Mouse (Mus musculus) right cerebral cortex, adult 18-20 months (tissue): ENCODE results near the gene Pik3c2g.

ENCODE experiments used
- DNase-seq: peaks from one replicate; pipeline ENCODE4 v3.0.0; 2022; ENCODE audit warnings: mixed read lengths

Gene Pik3c2g

DNA sequence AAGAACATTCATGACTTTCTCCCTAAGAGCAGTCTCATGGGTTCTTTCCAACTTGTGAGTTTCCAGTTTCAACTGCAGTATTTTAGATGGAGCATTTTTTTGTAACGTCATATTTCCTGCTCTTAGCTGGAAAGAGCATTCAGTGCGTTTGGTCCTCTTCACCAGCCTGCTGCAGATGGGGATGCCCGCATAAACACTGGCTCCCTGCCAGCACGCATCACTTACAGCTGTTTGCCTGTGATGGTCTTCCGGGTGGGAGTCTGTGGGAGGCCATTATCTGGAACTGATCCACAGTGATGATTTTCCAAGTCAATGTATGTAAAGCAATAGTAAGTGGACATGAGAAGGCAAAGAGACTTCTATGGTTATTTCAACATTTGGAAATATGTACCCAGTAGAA lies 151.3 kb downstream of the Pik3c2g start:
- DNase-seq: no peak

DNA sequence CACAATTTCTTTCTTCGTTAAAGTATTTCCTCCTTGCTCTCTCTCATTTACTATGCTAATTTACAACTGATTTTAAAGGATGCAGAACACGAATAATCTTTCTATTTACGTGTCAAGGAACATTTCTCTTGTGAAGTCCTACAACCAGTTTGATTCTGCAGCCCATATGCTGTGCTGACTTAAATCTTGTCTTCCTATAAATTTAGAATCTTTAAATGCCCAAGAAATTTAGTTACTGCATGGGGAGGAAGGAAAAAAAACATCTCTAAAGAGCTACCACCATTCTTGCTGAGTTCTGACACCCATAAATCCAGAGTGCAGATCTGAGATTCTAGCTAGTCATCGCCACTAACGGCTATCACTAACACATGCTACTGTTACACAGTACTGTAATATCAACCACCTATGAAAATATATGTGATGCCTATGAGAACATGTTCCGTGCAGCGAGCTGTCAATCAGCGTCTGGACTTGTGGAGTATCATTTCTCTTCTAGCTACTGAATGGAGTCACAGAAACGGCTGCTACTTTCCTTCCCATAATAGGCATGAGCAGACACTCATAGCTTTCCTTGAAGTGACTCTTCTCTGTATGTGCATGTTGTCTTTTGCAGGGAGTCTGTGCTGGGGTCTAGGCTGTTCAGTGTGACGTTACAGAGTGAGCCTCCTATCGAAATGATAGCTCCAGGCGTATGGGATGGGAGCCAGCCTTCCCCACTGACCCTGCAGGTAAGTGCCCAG lies 155.8 kb downstream of the Pik3c2g start:
- no peak for DNase-seq

DNA sequence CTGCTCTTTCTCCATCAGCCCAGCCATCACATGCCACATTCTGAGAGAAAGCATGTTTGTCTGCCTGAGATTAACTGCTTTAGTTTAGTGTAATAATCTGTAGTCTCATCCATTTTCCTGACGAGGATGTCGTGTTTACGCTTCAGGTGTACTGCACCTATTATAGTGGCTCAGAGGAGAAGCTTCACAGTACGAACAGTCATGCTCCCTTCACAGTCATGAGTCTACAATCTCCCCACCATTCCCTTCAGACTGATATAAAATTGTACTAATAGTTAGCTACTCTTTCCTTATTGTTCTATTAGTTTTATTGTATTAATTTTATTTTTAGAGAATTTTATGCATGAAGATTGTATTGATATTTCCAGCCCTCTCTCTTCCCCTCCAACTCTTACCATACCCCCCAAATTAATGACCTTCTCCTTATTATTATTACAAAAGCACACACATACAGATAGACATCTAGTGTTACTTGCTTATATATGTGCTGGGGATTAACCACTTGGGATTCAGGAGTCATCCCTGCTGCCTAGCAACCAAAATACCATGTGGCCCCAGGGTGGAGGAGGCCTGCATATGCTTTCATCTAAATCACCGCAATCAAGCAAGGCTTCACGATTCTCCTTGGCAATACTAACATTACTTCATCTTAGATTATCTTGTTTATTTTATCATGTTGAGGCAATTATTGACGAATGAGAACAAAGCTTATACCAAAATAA lies 159.9 kb downstream of the Pik3c2g start:
- DNase-seq: no peak

DNA sequence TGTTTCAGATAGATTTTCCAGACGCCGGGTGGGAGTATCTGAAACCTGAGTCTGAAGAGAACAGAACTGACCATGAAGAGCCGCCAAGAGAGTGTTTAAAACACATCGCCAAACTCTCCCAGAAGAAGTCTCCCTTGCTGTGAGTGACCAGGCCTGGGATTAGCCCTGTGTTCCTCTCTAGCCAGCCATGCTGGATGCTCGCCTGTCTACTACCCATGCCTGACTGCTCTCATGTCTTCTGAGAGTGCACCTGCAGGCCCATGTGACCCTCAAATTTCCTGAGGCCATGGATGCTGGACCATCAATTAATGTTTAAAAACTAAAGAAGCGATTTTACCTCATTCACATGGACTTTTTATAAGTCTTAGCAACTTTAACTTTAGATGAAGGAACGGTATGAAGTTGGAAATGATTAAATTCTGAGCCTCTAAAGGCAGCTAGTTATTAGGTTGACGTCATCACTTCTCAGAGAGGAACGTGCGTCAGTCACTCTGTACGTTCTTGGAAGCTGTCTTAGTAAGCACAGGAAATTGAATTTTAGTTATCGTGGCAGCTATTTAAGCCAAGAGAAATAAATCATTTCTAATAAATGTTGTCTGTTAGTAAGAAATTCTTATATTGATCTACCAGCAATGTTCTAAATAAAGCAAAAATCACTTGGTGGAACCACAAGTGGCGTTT lies 161.2 kb downstream of the Pik3c2g start:
- DNase-seq: no peak

DNA sequence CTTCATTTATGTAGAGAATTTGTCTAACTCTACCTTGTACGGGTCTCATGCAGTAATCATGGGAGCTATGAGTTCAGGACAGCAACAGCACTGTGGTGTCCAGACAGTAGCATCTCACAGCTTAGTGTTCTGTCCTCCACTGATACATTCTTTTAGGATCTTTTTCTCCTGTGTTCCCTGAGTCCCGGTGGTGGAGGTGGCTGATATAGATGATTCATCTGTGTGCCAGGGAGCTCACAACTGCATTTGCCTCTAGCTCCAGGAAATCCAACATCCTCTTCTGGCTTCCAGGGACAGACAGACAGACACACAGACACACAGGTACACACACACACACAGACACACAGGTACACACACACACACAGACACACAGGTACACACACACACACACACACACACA lies 163.6 kb downstream of the Pik3c2g start:
- DNase-seq: peak; percentile 46

GRCm38 (mm10) chr6:139751022-139751421 lies 164.0 kb downstream of the Pik3c2g start:
- no peak for DNase-seq

GRCm38 (mm10) chr6:139757876-139758275 lies 170.9 kb downstream of the Pik3c2g start:
- peak; percentile 33 for DNase-seq

GRCm38 (mm10) chr6:139760978-139761377 lies 174.0 kb downstream of the Pik3c2g start:
- no peak for DNase-seq

GRCm38 (mm10) chr6:139764398-139764797 lies 177.4 kb downstream of the Pik3c2g start:
- DNase-seq: no peak

GRCm38 (mm10) chr6:139769744-139770473 lies 182.9 kb downstream of the Pik3c2g start:
- no peak for DNase-seq

DNA sequence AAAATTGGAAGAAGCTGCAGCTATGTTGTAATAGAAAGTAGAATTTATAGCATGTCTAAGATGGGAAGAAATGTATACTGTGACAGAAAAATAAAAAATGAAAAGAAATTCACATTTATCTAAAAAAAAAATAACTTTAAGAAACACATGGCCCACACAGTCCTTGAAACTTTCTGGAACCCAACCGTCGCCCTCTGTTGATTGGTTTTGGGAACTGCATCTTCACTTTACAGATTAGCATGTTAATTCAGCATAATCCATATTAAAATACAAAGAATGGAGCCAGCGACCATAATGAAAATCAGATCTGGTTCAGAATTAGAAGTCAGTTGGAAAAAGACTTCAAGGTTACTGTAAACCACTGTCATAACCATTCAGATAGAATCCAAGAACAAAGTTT lies 183.5 kb downstream of the Pik3c2g start:
- DNase-seq: no peak

- no peak for DNase-seq
Observed at GRCm38 (mm10) chr6:139777576-139778282, 190.7 kb downstream of the Pik3c2g start.

- no peak for DNase-seq
Observed at GRCm38 (mm10) chr6:139780028-139780427, 193.0 kb downstream of the Pik3c2g start.

- DNase-seq: no peak
Observed at GRCm38 (mm10) chr6:139789479-139789878, 202.5 kb downstream of the Pik3c2g start.

DNA sequence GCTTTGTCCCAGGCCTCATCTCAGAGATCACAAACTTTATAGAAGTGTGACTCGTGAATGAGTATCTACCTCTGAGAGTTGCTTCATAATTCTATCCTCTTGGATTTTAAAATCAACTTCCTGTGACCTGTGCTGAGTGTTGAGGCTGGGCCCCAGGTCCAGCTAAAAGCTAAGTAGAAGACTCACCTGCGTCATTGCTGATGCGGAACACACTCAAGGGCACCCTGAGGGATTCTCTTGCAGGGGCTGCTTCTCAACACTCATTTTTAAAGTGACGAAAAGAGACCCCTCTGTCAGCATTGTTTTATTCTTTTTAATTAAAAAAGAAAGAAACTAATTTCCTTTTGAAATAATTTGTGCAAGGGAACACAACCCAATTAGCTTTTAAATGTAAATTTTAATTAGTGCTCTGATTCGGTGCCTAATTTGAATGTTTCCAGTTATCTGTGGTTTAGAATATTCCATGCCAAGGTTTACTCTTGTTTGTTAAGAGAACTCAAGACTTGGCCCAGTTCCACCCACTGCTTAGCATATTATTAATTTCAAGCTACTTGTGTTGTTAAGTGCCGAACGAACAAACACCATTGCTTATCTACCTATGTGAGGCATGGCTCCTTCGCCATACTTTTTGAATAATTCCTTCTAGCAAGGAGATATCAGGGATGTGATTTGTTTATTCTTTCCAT lies 212.7 kb downstream of the Pik3c2g start:
- DNase-seq: no peak

DNA sequence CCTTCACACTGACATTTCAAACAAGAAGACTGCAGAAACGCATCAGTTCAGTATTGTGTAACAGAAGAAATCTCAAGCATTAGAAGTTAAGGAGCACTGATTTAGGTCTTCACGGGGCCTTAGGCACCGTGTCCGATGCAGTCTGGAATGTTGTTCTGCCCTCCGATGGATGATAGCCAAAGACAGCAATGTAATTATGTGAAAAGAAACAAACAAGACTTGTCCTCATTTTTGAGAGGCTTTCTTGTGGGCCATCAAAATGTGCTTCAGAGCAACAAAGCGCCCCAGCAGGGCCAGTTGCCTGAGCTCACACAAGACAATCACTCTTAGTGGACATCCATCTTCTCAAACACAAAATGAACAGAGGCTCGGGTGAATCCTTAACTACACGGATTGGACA lies 234.9 kb downstream of the Pik3c2g start:
- DNase-seq: no peak

GRCm38 (mm10) chr6:139838239-139838638 lies 251.2 kb downstream of the Pik3c2g start:
- DNase-seq: no peak

DNA sequence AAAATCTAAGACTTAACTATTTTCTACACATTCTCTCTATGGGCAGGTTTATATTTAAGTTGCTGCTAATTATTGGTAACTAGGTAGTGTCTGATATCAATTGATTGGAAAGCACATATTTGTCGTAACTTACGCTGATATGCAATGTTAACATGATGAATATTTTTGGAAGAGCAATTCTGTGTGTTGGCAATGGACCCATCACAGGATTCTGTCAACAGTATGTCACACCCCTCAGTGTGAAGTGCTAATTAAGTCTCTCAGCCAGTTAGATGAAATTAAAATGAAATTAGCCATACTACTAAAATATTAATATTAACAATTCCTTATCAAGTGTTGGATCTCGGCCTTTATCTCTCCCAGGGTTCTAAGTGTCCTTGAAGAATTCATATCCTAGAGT lies 251.7 kb downstream of the Pik3c2g start:
- DNase-seq: no peak

- DNase-seq: no peak
Observed at GRCm38 (mm10) chr6:139839907-139840306, 252.9 kb downstream of the Pik3c2g start.

- no peak for DNase-seq
Observed at GRCm38 (mm10) chr6:139841272-139841671, 254.3 kb downstream of the Pik3c2g start.

DNA sequence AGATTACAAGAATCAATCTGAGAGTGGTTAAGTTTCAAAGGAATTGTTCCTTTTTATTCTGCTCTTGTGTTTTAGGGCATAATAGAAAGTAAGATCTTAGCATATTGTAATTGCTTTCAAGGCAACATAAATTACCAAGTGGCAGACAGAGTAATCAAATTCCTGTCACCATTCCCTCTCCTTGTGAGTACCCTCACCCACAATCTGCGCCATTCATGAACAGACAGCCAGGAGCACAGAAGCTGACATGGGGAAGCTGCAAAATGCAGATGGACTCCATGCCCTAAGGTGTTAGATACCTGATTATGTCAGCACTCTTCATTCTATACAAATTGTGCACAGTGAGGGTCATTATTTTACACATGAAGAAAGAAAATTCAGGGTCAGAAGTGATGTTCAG lies 255.6 kb downstream of the Pik3c2g start:
- no peak for DNase-seq

DNA sequence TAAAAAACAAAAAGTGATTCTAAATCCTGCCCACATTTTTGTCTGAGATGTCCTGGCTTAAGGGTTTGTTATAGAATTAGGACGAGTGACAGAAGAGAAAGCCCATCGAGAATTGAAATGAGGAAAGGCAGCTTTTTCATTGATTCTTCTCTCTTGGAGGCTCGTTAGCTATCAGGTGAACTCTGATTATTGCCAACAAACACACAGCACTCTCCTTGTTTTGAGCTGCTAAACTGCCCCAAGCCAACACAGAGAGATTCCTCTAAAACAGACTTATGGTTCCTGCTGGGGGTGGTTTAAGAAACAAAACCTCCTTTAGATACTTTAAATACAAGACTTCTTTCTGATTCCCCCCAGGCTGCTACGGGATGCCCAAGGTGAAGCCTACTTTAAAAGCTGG lies 256.5 kb downstream of the Pik3c2g start:
- no peak for DNase-seq
